8 mouse cellular contexts compared by ENCODE assay signal in the genomic region with DNA sequence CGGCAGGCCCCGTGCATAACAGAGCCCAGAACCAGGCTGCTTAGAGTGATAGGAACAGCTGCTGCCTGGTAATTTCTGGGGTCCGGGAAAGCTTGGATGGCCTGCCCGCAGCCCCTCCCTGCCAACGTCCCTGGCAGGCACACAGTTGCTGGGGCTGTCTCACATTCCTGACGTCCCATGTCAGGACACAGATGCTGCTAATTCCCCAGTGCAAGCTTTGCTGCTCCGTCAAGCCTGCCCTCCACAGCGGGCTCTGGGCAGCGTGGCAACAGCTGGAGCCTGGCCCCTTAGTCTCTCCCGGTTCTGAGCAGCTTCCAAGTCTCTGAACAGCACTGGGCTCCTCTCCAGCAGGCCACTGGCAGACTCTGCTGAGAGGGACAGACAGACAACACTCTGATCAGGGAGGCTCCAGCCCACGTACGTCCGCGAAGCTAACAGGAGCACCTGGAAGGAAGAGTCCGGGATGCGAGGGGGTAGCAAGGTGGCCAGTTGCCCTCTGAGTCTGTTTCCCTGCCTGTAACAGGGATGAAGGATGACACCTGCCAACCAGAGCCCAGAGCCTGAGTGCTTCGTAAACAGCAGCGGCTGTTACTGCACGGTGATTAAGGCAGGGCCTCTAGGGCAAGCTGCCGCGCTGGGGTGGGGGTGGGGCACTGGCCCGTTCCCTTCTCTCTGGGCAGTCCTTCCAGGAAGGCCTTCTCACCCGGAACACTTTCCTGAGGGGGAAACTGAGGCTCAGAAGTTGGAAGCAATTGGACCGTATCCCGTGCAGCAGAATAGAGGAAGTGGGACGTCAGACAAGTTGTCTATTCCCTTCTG. TPM values are rescaled to one million over a fixed set of nuclear protein-coding genes. Genes with fewer than 3 reads are reported as not detected.
A peak's percentile ranks its signal among the peaks of the same experiment; 100 is the strongest.
DNase-seq lines count a peak whose midpoint lies in the region; ATAC-seq and TF ChIP-seq lines count a peak whose summit lies in the region.

No protein-coding gene starts in this region.

- ATAC-seq in hindbrain, embryonic 16.5 days, result peak; percentile 83
- ATAC-seq in limb, embryonic 11.5 days (ENCODE audit: insufficient number of reproducible peaks, low FRiP score, low TSS enrichment, low read depth), result peak; percentile 19; the same call in 1 of the 2 replicates
- peak; percentile 48; the same call in 1 of the 2 replicates for ATAC-seq in stomach, embryonic 16.5 days (ENCODE audit: insufficient read depth, low FRiP score)

- no peaks in the 10 kb centered on the region for H3K27me3 ChIP-seq in ES-Bruce4 (ENCODE audit: control insufficient read depth, insufficient read depth, low read length, poor library complexity, severe bottlenecking)
- H3K27me3 ChIP-seq in hindbrain, embryonic 16.5 days (replicated peaks; ENCODE audit: control insufficient read depth, insufficient read depth, low read length), result no peaks in the 10 kb centered on the region
- peaks cover 4% of the 10 kb centered on the region; the same call in 1 of the 2 replicates for H3K27me3 ChIP-seq in limb, embryonic 11.5 days (ENCODE audit: control insufficient read depth, insufficient read depth, low read length)
- no peaks in the 10 kb centered on the region for H3K27me3 ChIP-seq in stomach, embryonic 16.5 days (ENCODE audit: control insufficient read depth, insufficient read depth, low read length)

- H3K4me1 ChIP-seq in ES-Bruce4 (ENCODE audit: control insufficient read depth, insufficient read depth, low read length), result peaks cover 5% of the 10 kb centered on the region
- peaks cover 20% of the 10 kb centered on the region for H3K4me1 ChIP-seq in hindbrain, embryonic 16.5 days (ENCODE audit: control insufficient read depth, insufficient read depth, low read depth, low read length)
- peaks cover 11% of the 10 kb centered on the region for H3K4me1 ChIP-seq in limb, embryonic 11.5 days (ENCODE audit: control insufficient read depth, insufficient read depth, low read length)
- H3K4me1 ChIP-seq in stomach, embryonic 16.5 days (ENCODE audit: control insufficient read depth, insufficient read depth, low read length), result peaks cover 25% of the 10 kb centered on the region

- no peak for TF ChIP-seq CTCF in ES-Bruce4 (IDR thresholded peaks at IDR 0.05; ENCODE audit: low read depth, low read length)

- WGBS in hindbrain, embryonic 16.5 days, result 8% methylated on average over 26 of the region's 26 CpGs
- 16% methylated on average over 26 of the region's 26 CpGs for WGBS in limb, embryonic 11.5 days
- 11% methylated on average over 26 of the region's 26 CpGs for WGBS in stomach, embryonic 16.5 days

- H3K27ac ChIP-seq in ES-Bruce4 (ENCODE audit: insufficient read depth, low read length), result no peak overlapping the region
- peak overlapping the region; percentile 59 for H3K27ac ChIP-seq in hindbrain, embryonic 16.5 days (ENCODE audit: low read depth, low read length)
- no peak overlapping the region for H3K27ac ChIP-seq in limb, embryonic 11.5 days (replicated peaks; ENCODE audit: low read depth, low read length)
- H3K27ac ChIP-seq in stomach, embryonic 16.5 days (ENCODE audit: low read length), result peak overlapping the region; percentile 73

- no peaks in the 10 kb centered on the region for H3K36me3 ChIP-seq in ES-Bruce4 (ENCODE audit: control insufficient read depth, insufficient read depth, low read length, poor library complexity, severe bottlenecking)
- H3K36me3 ChIP-seq in hindbrain, embryonic 16.5 days (ENCODE audit: control insufficient read depth, insufficient read depth, low read length), result no peaks in the 10 kb centered on the region
- H3K36me3 ChIP-seq in limb, embryonic 11.5 days (ENCODE audit: control insufficient read depth, insufficient read depth, low read length), result 0 out of 2 replicates have a peak, but pooled peaks cover 3% of the 10 kb centered on the region
- no peaks in the 10 kb centered on the region for H3K36me3 ChIP-seq in stomach, embryonic 16.5 days (ENCODE audit: control insufficient read depth, insufficient read depth, low read length)

- no peak overlapping the region; the same call in 1 of the 2 replicates for H3K9ac ChIP-seq in ES-Bruce4 (ENCODE audit: low read depth, poor library complexity, severe bottlenecking)
- H3K9ac ChIP-seq in hindbrain, embryonic 16.5 days (ENCODE audit: low read depth, low read length), result peak overlapping the region; percentile 48
- H3K9ac ChIP-seq in limb, embryonic 11.5 days (ENCODE audit: low read length), result no peak overlapping the region
- H3K9ac ChIP-seq in stomach, embryonic 16.5 days (ENCODE audit: low read length), result peak overlapping the region; percentile 2; the same call in 1 of the 2 replicates

- H3K4me2 ChIP-seq in hindbrain, embryonic 16.5 days (ENCODE audit: low read length), result peak overlapping the region; percentile 43
- H3K4me2 ChIP-seq in limb, embryonic 11.5 days (ENCODE audit: low read depth, severe bottlenecking), result peak overlapping the region; percentile 32
- peak overlapping the region; percentile 45 for H3K4me2 ChIP-seq in stomach, embryonic 16.5 days (ENCODE audit: low read depth, low read length)

- no peak for TF ChIP-seq POLR2A in ES-Bruce4 (IDR thresholded peaks at IDR 0.05; ENCODE audit: insufficient read depth, low read length)

- no peaks in the 10 kb centered on the region for H3K9me3 ChIP-seq in ES-Bruce4 (replicated peaks; ENCODE audit: control insufficient read depth, insufficient read depth, low read length, poor library complexity, severe bottlenecking)
- no peaks in the 10 kb centered on the region for H3K9me3 ChIP-seq in hindbrain, embryonic 16.5 days (ENCODE audit: control insufficient read depth, low read length)
- H3K9me3 ChIP-seq in limb, embryonic 11.5 days (ENCODE audit: control insufficient read depth, low read length), result no peaks in the 10 kb centered on the region
- no peaks in the 10 kb centered on the region for H3K9me3 ChIP-seq in stomach, embryonic 16.5 days (replicated peaks; ENCODE audit: control insufficient read depth, low read length)

- peak; percentile 86 for DNase-seq in brain, adult 2 months (ENCODE audit: low read depth, low spot score)
- DNase-seq in gastrocnemius, adult 8-10 months (ENCODE audit: low spot score in 2 of 2), result peak; percentile 57 to 77
- DNase-seq in limb, embryonic 11.5 days (ENCODE audit: low spot score), result peak; percentile 48
- DNase-seq in mesoderm, embryonic 11.5 days (ENCODE audit: low read depth, low spot score), result peak; percentile 76
- no peak for DNase-seq in thymus, adult 18-20 months

- H3K4me3 ChIP-seq in ES-Bruce4 (ENCODE audit: low read depth, low read length), result peak overlapping the region; percentile 11; the same call in 1 of the 2 replicates
- no peak overlapping the region; the same call in 1 of the 2 replicates for H3K4me3 ChIP-seq in hindbrain, embryonic 16.5 days (ENCODE audit: low read length)
- no peak overlapping the region for H3K4me3 ChIP-seq in limb, embryonic 11.5 days (ENCODE audit: low read depth, low read length)
- no peak overlapping the region; the same call in 1 of the 2 replicates for H3K4me3 ChIP-seq in stomach, embryonic 16.5 days (replicated peaks; ENCODE audit: low read length)

- TF ChIP-seq EP300 in ES-Bruce4 (IDR thresholded peaks at IDR 0.05; ENCODE audit: insufficient read depth, low read depth, low read length), result 0 out of 2 replicates have a peak, but pooled peaks have one; percentile 7

RNA-seq across cellular contexts. Expression of a gene that starts 19.3 kb away (rescaled TPM):
- 0.93 and 1.0 TPM in 2 replicates for polyA plus RNA-seq in ES-Bruce4 (2011; ENCODE audit: insufficient read depth, insufficient read length, low read depth, missing spikeins)
- total RNA-seq in gastrocnemius, adult 8-10 months (2022), result 1 to 10 TPM in 3 of 4 experiments, under 1 TPM in 1; 0.62 to 1.4 (median 1.4) TPM
- 1.3 and 1.6 TPM in 2 replicates for polyA plus RNA-seq in hindbrain, embryonic 16.5 days (2015; fragmentation: Nextera tagmentation; extraction: Ambion mirVana)
- 3.9 and 4.4 TPM in 2 replicates for polyA plus RNA-seq in limb, embryonic 11.5 days (2014; fragmentation: Nextera tagmentation; extraction: Ambion mirVana)
- 6.8 and 7.8 TPM in 2 replicates for polyA plus RNA-seq in stomach, embryonic 16.5 days (2015; fragmentation: Nextera tagmentation; extraction: Ambion mirVana)

RNA-seq across cellular contexts. Expression of a gene that starts 37.9 kb away (rescaled TPM):
- 162 TPM in 2 replicates for polyA plus RNA-seq in ES-Bruce4 (2011; ENCODE audit: insufficient read depth, insufficient read length, low read depth, missing spikeins)
- 10 to 100 TPM; 43.6 to 62.2 (median 47.4) TPM for total RNA-seq in gastrocnemius, adult 8-10 months (2022)
- 40.8 and 46.3 TPM in 2 replicates for polyA plus RNA-seq in hindbrain, embryonic 16.5 days (2015; fragmentation: Nextera tagmentation; extraction: Ambion mirVana)
- polyA plus RNA-seq in limb, embryonic 11.5 days (2014; fragmentation: Nextera tagmentation; extraction: Ambion mirVana), result 69.0 and 70.0 TPM in 2 replicates
- 37.9 and 44.6 TPM in 2 replicates for polyA plus RNA-seq in stomach, embryonic 16.5 days (2015; fragmentation: Nextera tagmentation; extraction: Ambion mirVana)

RNA-seq across cellular contexts. Expression of a gene that starts 38.4 kb away (rescaled TPM):
- not detected in 2 replicates for polyA plus RNA-seq in ES-Bruce4 (2011; ENCODE audit: insufficient read depth, insufficient read length, low read depth, missing spikeins)
- total RNA-seq in gastrocnemius, adult 8-10 months (2022), result not detected
- not detected in 2 replicates for polyA plus RNA-seq in hindbrain, embryonic 16.5 days (2015; fragmentation: Nextera tagmentation; extraction: Ambion mirVana)
- not detected in 2 replicates for polyA plus RNA-seq in limb, embryonic 11.5 days (2014; fragmentation: Nextera tagmentation; extraction: Ambion mirVana)
- polyA plus RNA-seq in stomach, embryonic 16.5 days (2015; fragmentation: Nextera tagmentation; extraction: Ambion mirVana), result not detected in 2 replicates

Comparison
In these comparisons a context has a peak if more than half of its experiments do, and no peak if none do; other contexts are left out.
1. H3K27ac ChIP-seq: peak in hindbrain, embryonic 16.5 days (single experiment) and stomach, embryonic 16.5 days (single experiment); none in ES-Bruce4 (single experiment) and limb, embryonic 11.5 days (single experiment).
2. H3K9ac ChIP-seq: peak in hindbrain, embryonic 16.5 days (single experiment) and stomach, embryonic 16.5 days (single experiment); none in ES-Bruce4 (single experiment) and limb, embryonic 11.5 days (single experiment).
3. DNase-seq: peak in brain, adult 2 months (single experiment), gastrocnemius, adult 8-10 months (2 of 2), limb, embryonic 11.5 days (single experiment) and mesoderm, embryonic 11.5 days (single experiment); none in thymus, adult 18-20 months (0 of 2).
4. ATAC-seq: peak in every context shown above with its lines; median percentile 83 in hindbrain, embryonic 16.5 days; 48 in stomach, embryonic 16.5 days; 19 in limb, embryonic 11.5 days.
5. Peak in every context shown above with its lines, with median percentiles within 50 percentile points of each other: H3K4me2 ChIP-seq.